Mouse (Mus musculus) spleen, adult 2 months (tissue): ENCODE results near the gene Zfp184. TPM values are rescaled to one million over a fixed set of nuclear protein-coding genes. Genes with fewer than 3 reads are reported as not detected.

Experiments used
- DNase-seq, 2 experiments: peaks; one replicate each; pipeline versions ENCODE4 v3.0.0 to v3.0.0-alpha.2; 2012 to 2021; ENCODE audit warnings: low spot score in 2 of 2, low read depth in 1 of 2
- H3K27ac ChIP-seq: fragments of 200-500 bp; 2 replicates; pipeline ENCODE4 v1.5.1; 2012; ENCODE audit warnings: low read length, inconsistent platforms; ENCODE audit not compliant: insufficient read depth
- H3K27me3 ChIP-seq: fragments of 200-500 bp; 2 replicates; pipeline ENCODE4 v1.6.1; 2012; ENCODE audit warnings: mild to moderate bottlenecking, moderate library complexity, low read length, inconsistent platforms; ENCODE audit not compliant: control insufficient read depth, insufficient read depth
- H3K36me3 ChIP-seq: fragments of 200-500 bp; 2 replicates; pipeline ENCODE4 v1.6.1; 2012; ENCODE audit warnings: mild to moderate bottlenecking, low read length, inconsistent platforms; ENCODE audit not compliant: control insufficient read depth, insufficient read depth
- H3K4me1 ChIP-seq: fragments of 200-500 bp; 2 replicates; pipeline ENCODE4 v1.6.1; 2011; ENCODE audit warnings: inconsistent platforms; ENCODE audit not compliant: control insufficient read depth, insufficient read depth, insufficient read length
- H3K4me3 ChIP-seq: fragments of 200-500 bp; 2 replicates; pipeline ENCODE4 v1.5.1; 2011; ENCODE audit warnings: mild to moderate bottlenecking, inconsistent platforms; ENCODE audit not compliant: insufficient read depth, insufficient read length; ENCODE audit errors: extremely low read depth
- CTCF ChIP-seq: fragments of 200-500 bp; IDR thresholded peaks from 2 replicates; pipeline ENCODE4 v1.5.1; 2011; ENCODE audit warnings: mild to moderate bottlenecking, inconsistent platforms; ENCODE audit not compliant: insufficient read depth, insufficient read length, insufficient replicate concordance; ENCODE audit errors: extremely low read depth
- POLR2A ChIP-seq: fragments of 200-500 bp; IDR thresholded peaks from 2 replicates; pipeline ENCODE4 v1.6.1; 2011; ENCODE audit warnings: low read depth, low read length, inconsistent platforms
- WGBS: fragments of 180-500 bp; shearing (Covaris S2); methylation state at CpG from one replicate; pipeline ENCODE4 v1.1.7; 2018; 5-methylcytosine and 5-hydroxymethylcytosine counted together
- polyA plus RNA-seq: library from polyadenylated mRNA; depleted of rRNA; stranded (reverse); fragments of >200 nt; gene quantifications from 2 replicates; pipeline ENCODE4 v1.2.3, GENCODE M21; 2012; rRNA removed

The Zfp184 gene
- polyA plus RNA-seq, 1 experiment: 0.05 TPM

DNA sequence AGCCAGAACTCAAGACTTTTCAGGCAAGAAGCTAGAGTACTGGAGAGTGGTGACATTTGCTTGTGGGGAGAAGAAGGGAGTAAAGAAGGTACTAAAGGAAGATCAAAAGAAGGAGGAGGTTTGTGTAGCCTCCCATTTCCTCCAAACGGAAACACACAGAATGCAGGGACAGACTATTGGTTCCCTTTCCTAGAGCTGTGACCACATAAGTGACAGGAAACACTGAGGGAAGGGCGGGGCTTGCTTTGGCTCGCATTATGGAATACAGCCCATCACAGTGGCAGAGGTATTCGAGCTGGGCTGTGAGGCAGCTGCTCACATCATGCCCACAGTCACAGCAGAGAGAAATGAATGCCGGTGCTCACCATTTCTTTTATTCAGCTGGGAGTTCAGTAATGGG, 56.9 kb downstream of the Zfp184 start:
- DNase-seq: no peak
- Histone ChIP-seq H3K27me3 (0 out of 2 replicates have a peak, but pooled peaks cover 4% of the 10 kb centered on the region), H3K36me3 (no peaks in the 10 kb centered on the region), H3K27ac (no peak overlapping the region), H3K4me1 (peaks cover 6% of the 10 kb centered on the region), H3K4me3 (no peak overlapping the region)
- no peak for TF ChIP-seq CTCF
- no peak for TF ChIP-seq POLR2A
- WGBS: 3% methylated on average over 5 of the region's 5 CpGs

DNA sequence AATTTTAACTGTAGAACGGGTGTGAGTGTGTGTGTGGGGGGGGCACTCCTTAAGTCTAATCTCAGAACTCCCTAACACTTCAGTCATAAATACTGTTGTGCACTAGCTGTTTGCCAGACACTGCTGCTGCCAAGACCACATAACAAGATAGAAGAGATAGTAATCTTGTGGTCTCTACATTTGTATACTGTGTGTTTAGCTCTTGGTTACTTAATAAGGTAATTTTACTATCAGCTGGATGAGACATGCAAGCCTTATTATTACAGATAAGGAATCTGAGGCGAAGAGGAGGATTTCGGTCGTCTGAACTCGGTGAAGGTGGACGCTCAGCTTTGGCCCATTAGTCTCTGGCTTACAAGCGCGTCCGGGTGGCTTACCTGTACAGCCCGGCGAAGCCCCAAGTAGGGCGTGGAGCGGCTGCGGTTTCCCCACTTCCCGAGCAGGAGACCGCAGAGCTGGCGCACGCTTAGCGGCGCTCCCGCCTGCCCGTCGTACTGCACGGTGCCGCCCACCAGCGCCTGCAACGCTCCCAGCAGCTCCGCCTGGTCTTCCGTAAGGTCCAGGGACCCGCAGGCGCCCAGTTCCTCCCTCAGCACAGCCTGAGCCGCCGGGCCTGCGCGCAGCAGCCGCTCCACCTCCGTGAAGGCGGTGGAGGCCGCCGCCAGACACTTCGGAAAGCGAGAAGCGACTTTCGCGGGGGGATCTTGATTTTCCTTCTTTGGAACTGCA, 60.9 kb downstream of the Zfp184 start:
- Histone ChIP-seq H3K4me3 (peak overlapping the region; percentile 59), H3K27me3 (peaks cover 7% of the 10 kb centered on the region; the same call in 1 of the 2 replicates), H3K36me3 (no peaks in the 10 kb centered on the region), H3K4me1 (peaks cover 6% of the 10 kb centered on the region), H3K27ac (no peak overlapping the region)
- DNase-seq: peak in 1 of 2 experiments; percentile 56
- no peak for TF ChIP-seq CTCF
- TF ChIP-seq POLR2A: no peak
- WGBS: under 1% methylated on average over 45 of the region's 45 CpGs

DNA sequence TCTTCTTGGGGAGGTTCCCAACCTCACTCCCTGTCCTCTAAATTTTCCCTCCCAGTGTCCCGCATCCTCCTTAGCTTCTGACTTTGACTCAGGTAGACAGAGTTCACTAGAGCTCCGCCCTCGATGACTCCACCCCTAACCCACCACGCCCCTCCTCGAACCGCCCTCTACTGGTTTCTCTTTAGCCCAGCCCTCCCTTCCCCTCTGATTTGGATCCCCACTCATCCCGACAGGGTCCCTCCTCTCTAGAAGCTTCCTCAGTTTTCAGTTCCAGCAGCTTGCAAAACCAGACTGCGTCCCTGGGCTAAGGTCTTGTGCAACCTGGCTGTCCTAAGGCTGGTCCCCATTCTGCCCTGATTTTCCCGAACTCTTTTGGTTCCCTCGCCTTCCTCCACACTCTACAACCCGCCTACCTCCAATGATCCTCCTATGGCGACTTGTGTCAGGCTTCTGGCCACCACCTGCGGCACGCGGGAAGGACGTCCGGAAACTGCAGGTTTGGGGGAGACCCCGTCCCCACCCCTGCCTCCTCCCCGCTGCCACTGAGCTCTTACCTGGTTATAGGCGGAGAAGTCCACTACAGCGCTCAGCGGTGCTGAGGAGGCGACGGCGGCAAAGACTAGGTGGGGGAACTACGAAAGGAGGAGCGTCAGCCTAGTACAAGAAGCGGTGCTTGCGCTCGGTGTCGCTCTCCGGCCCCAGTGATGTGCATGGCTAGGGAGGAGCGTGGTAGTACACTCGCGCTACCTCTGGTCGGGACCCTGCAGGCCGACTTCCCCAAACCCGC, 61.6 kb downstream of the Zfp184 start:
- H3K27me3 ChIP-seq: peaks cover 7% of the 10 kb centered on the region; the same call in 1 of the 2 replicates

DNA sequence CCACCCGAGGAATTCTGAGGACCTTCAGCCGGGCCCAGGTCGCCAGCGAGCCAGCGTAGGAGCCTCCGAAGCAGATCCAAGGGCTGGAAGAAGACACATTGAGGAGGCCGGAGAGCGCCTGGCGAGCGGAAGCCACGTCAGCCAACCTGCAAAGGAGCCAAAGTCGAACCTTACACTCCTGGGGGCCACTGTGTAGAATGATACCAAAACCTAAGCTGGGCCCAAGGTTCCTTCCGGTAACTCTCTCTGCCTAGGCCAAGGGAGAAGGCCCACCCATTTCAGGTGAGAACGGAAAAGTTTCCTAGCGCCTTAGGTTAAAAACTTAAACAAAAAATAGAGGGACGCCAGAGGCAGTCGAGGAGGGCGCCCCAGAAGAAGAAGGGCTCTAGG, 62.2 kb downstream of the Zfp184 start:
- WGBS: 23% methylated on average over 18 of the region's 18 CpGs
- TF ChIP-seq CTCF (no peak), POLR2A (no peak)
- no peaks in the 10 kb centered on the region; the same call in 1 of the 2 replicates for H3K4me1 ChIP-seq
- H3K4me3 ChIP-seq: peak overlapping the region; percentile 59; the same call in 1 of the 2 replicates
- no peaks in the 10 kb centered on the region for H3K36me3 ChIP-seq
- DNase-seq: no peak
- peaks cover 9% of the 10 kb centered on the region; the same call in 1 of the 2 replicates for H3K27me3 ChIP-seq
- H3K27ac ChIP-seq: no peak overlapping the region

More for the DNA sequence above, 61.6 kb downstream of the Zfp184 start:
- H3K36me3 ChIP-seq: no peaks in the 10 kb centered on the region
- DNase-seq: peak in 1 of 2 experiments; percentile 62
- no peak overlapping the region for H3K27ac ChIP-seq
- 1% methylated on average over 37 of the region's 38 CpGs for WGBS
- H3K4me1 ChIP-seq: peaks cover 3% of the 10 kb centered on the region
- TF ChIP-seq POLR2A (no peak), CTCF (no peak)
- H3K4me3 ChIP-seq: peak overlapping the region; percentile 59

DNA sequence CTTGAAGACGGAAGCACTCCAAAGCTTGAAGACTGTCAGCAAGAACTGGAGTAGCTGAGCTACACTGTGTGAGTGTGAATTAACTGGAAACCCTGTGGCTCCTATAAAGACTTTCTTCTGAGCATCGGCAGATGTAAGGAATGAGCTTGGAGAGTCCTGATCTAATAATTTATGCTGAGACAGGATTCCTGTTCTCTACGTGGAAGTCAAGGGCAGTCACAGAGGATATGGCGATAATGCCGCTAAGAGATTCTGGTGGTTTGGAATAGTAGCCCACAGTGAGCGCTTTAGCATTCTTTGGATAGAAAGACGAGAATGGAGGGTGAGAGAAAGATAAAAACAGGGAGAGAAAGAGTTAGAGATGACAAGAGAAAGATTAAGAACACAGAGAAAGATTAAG, 63.0 kb downstream of the Zfp184 start:
- no peak for DNase-seq
- no peak for TF ChIP-seq POLR2A
- no peak for TF ChIP-seq CTCF
- Histone ChIP-seq H3K27ac (no peak overlapping the region), H3K27me3 (peaks cover 9% of the 10 kb centered on the region; the same call in 1 of the 2 replicates), H3K36me3 (no peaks in the 10 kb centered on the region), H3K4me1 (no peaks in the 10 kb centered on the region; the same call in 1 of the 2 replicates), H3K4me3 (no peak overlapping the region)
- WGBS: 76% methylated on average over 7 of the region's 7 CpGs

DNA sequence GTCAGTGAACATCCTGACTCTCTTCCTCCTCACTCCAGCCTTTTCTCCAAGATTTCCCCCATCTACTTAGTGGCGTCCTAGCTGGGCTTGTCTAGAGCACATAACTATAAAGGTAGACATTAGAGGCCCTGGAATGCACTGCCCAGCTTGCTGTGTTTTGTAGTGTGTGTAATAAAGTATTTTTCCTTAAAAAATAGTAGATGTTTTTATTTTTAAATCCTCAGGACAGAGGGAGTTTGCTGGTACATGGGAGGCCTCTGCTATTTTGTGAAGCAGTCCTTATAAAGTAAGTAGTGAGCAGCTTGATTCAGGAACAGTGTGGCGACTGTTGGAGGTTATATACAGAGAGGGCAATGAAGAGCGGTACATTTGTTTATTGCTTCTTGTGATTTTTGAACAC, 63.8 kb downstream of the Zfp184 start:
- 84% methylated on average over 3 of the region's 3 CpGs for WGBS
- Histone ChIP-seq H3K4me3 (no peak overlapping the region), H3K4me1 (no peaks in the 10 kb centered on the region; the same call in 1 of the 2 replicates), H3K36me3 (no peaks in the 10 kb centered on the region), H3K27me3 (peaks cover 9% of the 10 kb centered on the region; the same call in 1 of the 2 replicates), H3K27ac (no peak overlapping the region)
- DNase-seq: no peak
- TF ChIP-seq CTCF (no peak), POLR2A (no peak)

DNA sequence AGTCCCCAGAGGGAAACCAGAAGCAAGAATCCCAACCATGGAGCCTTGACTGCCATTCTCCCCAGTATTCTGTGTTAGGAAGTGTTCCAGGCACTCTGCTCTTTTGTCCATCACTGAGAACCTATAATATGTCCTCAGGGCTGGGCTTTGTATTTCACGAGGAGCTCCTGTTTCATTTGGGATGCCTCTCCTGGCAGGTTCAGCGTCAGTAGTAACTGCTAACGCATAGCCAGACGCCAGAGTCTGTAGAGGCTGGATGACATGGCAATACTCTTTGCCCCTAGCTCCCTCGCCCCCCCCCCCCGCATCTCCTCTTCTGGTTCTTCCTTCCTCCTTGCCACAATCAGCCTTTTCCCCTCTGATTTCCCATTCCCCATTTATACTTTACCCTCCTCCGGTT, 64.7 kb downstream of the Zfp184 start, which contains the start of gene Prss16:
Prss16 (minus strand) TSS at position 101 of the 400 bp plus-strand sequence.
- H3K4me1 ChIP-seq: peaks cover 5% of the 10 kb centered on the region
- peaks cover 13% of the 10 kb centered on the region for H3K27me3 ChIP-seq

More for the DNA sequence above, 64.7 kb downstream of the Zfp184 start, which contains the start of gene Prss16:
- DNase-seq: no peak
- TF ChIP-seq POLR2A (no peak), CTCF (no peak)
- 27% methylated on average over 6 of the region's 7 CpGs for whole genome bisulfite sequencing
- no peaks in the 10 kb centered on the region for H3K36me3 ChIP-seq
- H3K4me3 ChIP-seq: no peak within 1 kb of the TSS
- no peak within 1 kb of the TSS for H3K27ac ChIP-seq

Other genes starting within 250 kb of the Zfp184 start
- gene Olfr1359, start 247.0 kb upstream of the Zfp184 start, polyA plus RNA-seq: not detected in 2 replicates
- 18.0 and 18.4 TPM in 2 replicates for gene Hist1h2bl, start 229.0 kb upstream of the Zfp184 start, polyA plus RNA-seq
- gene Hist1h2ai, start 228.7 kb upstream of the Zfp184 start, polyA plus RNA-seq: 40.4 and 81.0 TPM in 2 replicates
- gene Hist1h3h, start 227.4 kb upstream of the Zfp184 start, polyA plus RNA-seq: 81.3 and 147 TPM in 2 replicates
- 6.5 and 12.9 TPM in 2 replicates for gene Hist1h2bm, start 223.1 kb upstream of the Zfp184 start, polyA plus RNA-seq
- 9.1 and 9.5 TPM in 2 replicates for gene Hist1h4j, start 210.0 kb upstream of the Zfp184 start, polyA plus RNA-seq
- 82.1 and 92.4 TPM in 2 replicates for gene Hist1h4k, start 194.6 kb upstream of the Zfp184 start, polyA plus RNA-seq
- 51.8 and 65.5 TPM in 2 replicates for gene Hist1h2ak, start 191.3 kb upstream of the Zfp184 start, polyA plus RNA-seq
- 8.0 and 29.0 TPM in 2 replicates for gene Hist1h2bn, start 191.0 kb upstream of the Zfp184 start, polyA plus RNA-seq
- gene Hist1h1b, start 164.5 kb upstream of the Zfp184 start, polyA plus RNA-seq: 2.3 and 3.2 TPM in 2 replicates
- gene Hist1h3i, start 161.7 kb upstream of the Zfp184 start, polyA plus RNA-seq: 77.1 and 125 TPM in 2 replicates
- 15.5 and 52.1 TPM in 2 replicates for gene Hist1h2an, start 157.9 kb upstream of the Zfp184 start, polyA plus RNA-seq
- 1.7 and 13.4 TPM in 2 replicates for gene Hist1h2bp, start 157.6 kb upstream of the Zfp184 start, polyA plus RNA-seq
- gene Hist1h2bq, start 134.9 kb upstream of the Zfp184 start, polyA plus RNA-seq: 32.5 and 59.8 TPM in 2 replicates
- not detected in 2 replicates for gene Hist1h2ao, start 134.6 kb upstream of the Zfp184 start, polyA plus RNA-seq
- not detected in 2 replicates for gene Hist1h4m, start 133.3 kb upstream of the Zfp184 start, polyA plus RNA-seq
- 61.9 and 76.0 TPM in 2 replicates for gene Hist1h4n, start 112.9 kb upstream of the Zfp184 start, polyA plus RNA-seq
- 366 and 1,278 TPM in 2 replicates for gene Hist1h2ap, start 111.6 kb upstream of the Zfp184 start, polyA plus RNA-seq
- gene Hist1h2br, start 111.4 kb upstream of the Zfp184 start, polyA plus RNA-seq: 28.5 and 55.0 TPM in 2 replicates
- not detected in 2 replicates for gene Pom121l2, start 36.1 kb downstream of the Zfp184 start, polyA plus RNA-seq
- gene Prss16, start 64.6 kb downstream of the Zfp184 start, polyA plus RNA-seq: 0.99 and 1.1 TPM in 2 replicates
- 51.3 and 149 TPM in 2 replicates for gene Hist1h2ah, start 90.5 kb downstream of the Zfp184 start, polyA plus RNA-seq
- gene Hist1h2bk, start 90.8 kb downstream of the Zfp184 start, polyA plus RNA-seq: 30.0 and 45.9 TPM in 2 replicates
- 14.7 and 15.7 TPM in 2 replicates for gene Hist1h4i, start 96.3 kb downstream of the Zfp184 start, polyA plus RNA-seq
- gene Hist1h2ag, start 97.8 kb downstream of the Zfp184 start, polyA plus RNA-seq: 10.2 and 14.1 TPM in 2 replicates
- gene Hist1h2bj, start 98.1 kb downstream of the Zfp184 start, polyA plus RNA-seq: 15.8 and 21.8 TPM in 2 replicates
- not detected in 2 replicates for gene Vmn1r188, start 139.3 kb downstream of the Zfp184 start, polyA plus RNA-seq
- not detected in 2 replicates for gene Vmn1r189, start 160.7 kb downstream of the Zfp184 start, polyA plus RNA-seq
- not detected in 2 replicates for gene Vmn1r191, start 238.9 kb downstream of the Zfp184 start, polyA plus RNA-seq
- gene Vmn1r192, start 246.0 kb downstream of the Zfp184 start, polyA plus RNA-seq: not detected in 2 replicates